Mouse (Mus musculus) midbrain, embryonic 16.5 days (tissue): Measurements from ENCODE around the gene Foxj3. TPM values are rescaled to one million over a fixed set of nuclear protein-coding genes. Genes with fewer than 3 reads are reported as not detected.
"Not testable (repeated sequence)": the region's sequence is repeated elsewhere in the genome, so short reads cannot be mapped to it uniquely, and the experiment has no call there.

ENCODE experiments used
- ATAC-seq: fragments of 200-750 bp; cut with Nextera tagmentation; 2 replicates; pipeline ENCODE4 v1.8.0; 2017; ENCODE audit warnings: moderate TSS enrichment
- H3K27ac ChIP-seq: fragments of 300-500 bp; sonication (generic); 2 replicates; pipeline ENCODE4 v1.5.1; 2014; ENCODE audit warnings: mild to moderate bottlenecking, low read length, mixed read lengths
- H3K27me3 ChIP-seq: fragments of 300-500 bp; sonication (generic); 2 replicates; pipeline ENCODE4 v1.6.1; 2014; ENCODE audit warnings: low read depth, low read length, mixed read lengths; ENCODE audit not compliant: control insufficient read depth, insufficient read depth
- H3K36me3 ChIP-seq: fragments of 300-500 bp; sonication (generic); 2 replicates; pipeline ENCODE4 v1.6.1; 2014; ENCODE audit warnings: mild to moderate bottlenecking, low read length, moderate library complexity, mixed read lengths; ENCODE audit not compliant: control insufficient read depth, insufficient read depth
- H3K4me1 ChIP-seq: fragments of 300-500 bp; sonication (generic); 2 replicates; pipeline ENCODE4 v1.6.1; 2014; ENCODE audit warnings: mild to moderate bottlenecking, low read length, mixed read lengths; ENCODE audit not compliant: control insufficient read depth, insufficient read depth
- H3K4me2 ChIP-seq: fragments of 300-500 bp; sonication (generic); 2 replicates; pipeline ENCODE4 v1.6.1; 2014; ENCODE audit warnings: mild to moderate bottlenecking, low read length, mixed read lengths
- H3K4me3 ChIP-seq: fragments of 300-500 bp; sonication (generic); 2 replicates; pipeline ENCODE4 v1.5.1; 2014; ENCODE audit warnings: low read depth, mild to moderate bottlenecking, low read length, moderate library complexity, mixed read lengths
- H3K9ac ChIP-seq: fragments of 300-500 bp; sonication (generic); 2 replicates; pipeline ENCODE4 v1.6.1; 2014; ENCODE audit warnings: low read depth, low read length, mixed read lengths
- H3K9me3 ChIP-seq: fragments of 300-500 bp; sonication (generic); replicated peaks from 2 replicates; pipeline ENCODE4 v1.6.1; 2014; ENCODE audit warnings: mild to moderate bottlenecking, low read length, mixed read lengths; ENCODE audit not compliant: control insufficient read depth, poor library complexity, severe bottlenecking
- WGBS: fragments of 180-500 bp; shearing (Covaris S2); extraction: QIAGEN DNeasy Blood & Tissue Kit; methylation state at CpG from one replicate; pipeline ENCODE4 v1.1.7; 2014; 5-methylcytosine and 5-hydroxymethylcytosine counted together
- polyA plus RNA-seq: library from polyadenylated mRNA; unstranded; fragments of >200 nt; fragmentation: Nextera tagmentation; extraction: Ambion mirVana; gene quantifications from 2 replicates; pipeline ENCODE4 v1.2.1, GENCODE M21; 2015

The Foxj3 gene
- polyA plus RNA-seq, 1 experiment from 2014 or later = 36.7 TPM

- not testable (repeated sequence) for H3K9me3 ChIP-seq, H3K4me3 ChIP-seq, H3K4me2 ChIP-seq, H3K27ac ChIP-seq, H3K27me3 ChIP-seq, H3K9ac ChIP-seq, H3K36me3 ChIP-seq, H3K4me1 ChIP-seq
- 0 out of 2 replicates have a peak, but pooled peaks have one; percentile 32 for ATAC-seq
- WGBS = 88% methylated on average over 3 of the region's 4 CpGs
Observed at GRCm38 (mm10) chr4:119628363-119628762, 91.6 kb downstream of the Foxj3 start.

GRCm38 (mm10) chr4:119631115-119631919, 94.5 kb downstream of the Foxj3 start:
- no peaks in the 10 kb centered on the region for H3K27me3 ChIP-seq
- no peak overlapping the region for H3K9ac ChIP-seq
- H3K9me3 ChIP-seq = no peaks in the 10 kb centered on the region
- H3K27ac ChIP-seq = no peak overlapping the region
- H3K4me2 ChIP-seq = no peak overlapping the region
- 80% methylated on average over 11 of the region's 11 CpGs for WGBS
- no peaks in the 10 kb centered on the region for H3K36me3 ChIP-seq
- no peak overlapping the region for H3K4me3 ChIP-seq
- ATAC-seq = peak; percentile 47; the same call in 1 of the 2 replicates
- peaks cover 5% of the 10 kb centered on the region for H3K4me1 ChIP-seq

- Histone ChIP-seq H3K9ac (no peak overlapping the region), H3K9me3 (no peaks in the 10 kb centered on the region), H3K4me2 (no peak overlapping the region), H3K4me3 (no peak overlapping the region), H3K27ac (no peak overlapping the region), H3K27me3 (no peaks in the 10 kb centered on the region), H3K36me3 (no peaks in the 10 kb centered on the region), H3K4me1 (no peaks in the 10 kb centered on the region)
- WGBS = 52% methylated on average over 7 of the region's 7 CpGs
- no peak for ATAC-seq
Observed at GRCm38 (mm10) chr4:119632721-119633120, 95.9 kb downstream of the Foxj3 start.

- WGBS = 48% methylated on average over 7 of the region's 7 CpGs
- H3K4me2 ChIP-seq = no peak overlapping the region
- H3K4me1 ChIP-seq = no peaks in the 10 kb centered on the region
- H3K27me3 ChIP-seq = no peaks in the 10 kb centered on the region
- no peak overlapping the region for H3K27ac ChIP-seq
- no peak for ATAC-seq
- no peaks in the 10 kb centered on the region for H3K9me3 ChIP-seq
- H3K36me3 ChIP-seq = no peaks in the 10 kb centered on the region
- no peak overlapping the region for H3K9ac ChIP-seq
- no peak overlapping the region for H3K4me3 ChIP-seq
Observed at GRCm38 (mm10) chr4:119633342-119633741, 96.5 kb downstream of the Foxj3 start.

- H3K4me3 ChIP-seq = no peak overlapping the region
- H3K36me3 ChIP-seq = no peaks in the 10 kb centered on the region
- WGBS = 82% methylated on average over 3 of the region's 3 CpGs
- no peaks in the 10 kb centered on the region for H3K4me1 ChIP-seq
- ATAC-seq = no peak
- no peak overlapping the region for H3K9ac ChIP-seq
- H3K4me2 ChIP-seq = no peak overlapping the region
- H3K9me3 ChIP-seq = no peaks in the 10 kb centered on the region
- no peaks in the 10 kb centered on the region for H3K27me3 ChIP-seq
- H3K27ac ChIP-seq = no peak overlapping the region
Observed at GRCm38 (mm10) chr4:119633948-119634347, 97.1 kb downstream of the Foxj3 start.

- WGBS = 72% methylated on average over 6 of the region's 6 CpGs
- no peak overlapping the region for H3K4me2 ChIP-seq
- no peaks in the 10 kb centered on the region for H3K9me3 ChIP-seq
- H3K27me3 ChIP-seq = no peaks in the 10 kb centered on the region
- H3K9ac ChIP-seq = no peak overlapping the region
- no peak for ATAC-seq
- no peak overlapping the region for H3K4me3 ChIP-seq
- no peaks in the 10 kb centered on the region for H3K4me1 ChIP-seq
- H3K36me3 ChIP-seq = no peaks in the 10 kb centered on the region
- H3K27ac ChIP-seq = no peak overlapping the region
Observed at GRCm38 (mm10) chr4:119634908-119635660, 98.3 kb downstream of the Foxj3 start.

- no peak overlapping the region for H3K4me2 ChIP-seq
- no peaks in the 10 kb centered on the region for H3K9me3 ChIP-seq
- H3K4me3 ChIP-seq = no peak overlapping the region
- no peaks in the 10 kb centered on the region for H3K36me3 ChIP-seq
- H3K27me3 ChIP-seq = no peaks in the 10 kb centered on the region
- H3K9ac ChIP-seq = no peak overlapping the region
- ATAC-seq = no peak
- H3K4me1 ChIP-seq = no peaks in the 10 kb centered on the region
- H3K27ac ChIP-seq = no peak overlapping the region
- WGBS = 84% methylated on average over 8 of the region's 8 CpGs
Observed at GRCm38 (mm10) chr4:119635686-119636085, 98.9 kb downstream of the Foxj3 start.

- H3K27ac ChIP-seq = no peak overlapping the region
- 85% methylated on average over 7 of the region's 7 CpGs for WGBS
- H3K4me2 ChIP-seq = no peak overlapping the region
- H3K4me3 ChIP-seq = no peak overlapping the region
- H3K9ac ChIP-seq = no peak overlapping the region
- no peaks in the 10 kb centered on the region for H3K9me3 ChIP-seq
- H3K36me3 ChIP-seq = no peaks in the 10 kb centered on the region
- ATAC-seq = no peak
- H3K4me1 ChIP-seq = no peaks in the 10 kb centered on the region
- no peaks in the 10 kb centered on the region for H3K27me3 ChIP-seq
Observed at GRCm38 (mm10) chr4:119636731-119637130, 99.9 kb downstream of the Foxj3 start.

GRCm38 (mm10) chr4:119637176-119637845, 100.5 kb downstream of the Foxj3 start, which contains the start of gene Guca2a:
Gene Guca2a (plus strand): TSS chr4:119637704.
- H3K27ac ChIP-seq = no peak within 1 kb of the TSS
- H3K4me1 ChIP-seq = no peaks in the 10 kb centered on the region
- no peaks in the 10 kb centered on the region for H3K27me3 ChIP-seq
- WGBS = 81% methylated on average over 4 of the region's 4 CpGs
- no peak for ATAC-seq
- H3K4me3 ChIP-seq = no peak within 1 kb of the TSS
- H3K36me3 ChIP-seq = no peaks in the 10 kb centered on the region
- H3K4me2 ChIP-seq = no peak within 1 kb of the TSS
- no peaks in the 10 kb centered on the region for H3K9me3 ChIP-seq
- no peak within 1 kb of the TSS for H3K9ac ChIP-seq
